Mouse (Mus musculus) lung, postnatal 0 days (tissue): ENCODE data around the gene March6. TPM values are rescaled to one million over a fixed set of nuclear protein-coding genes. Genes with fewer than 3 reads are reported as not detected.

Experiments
- ATAC-seq: fragments of 200-750 bp; cut with Nextera tagmentation; 2 replicates; pipeline ENCODE4 v1.8.0; 2017; ENCODE audit warnings: moderate library complexity
- DNase-seq: peaks from one replicate; pipeline ENCODE4 v3.0.0-alpha.2; 2016; ENCODE audit warnings: low spot score
- H3K27ac ChIP-seq: fragments of 300-500 bp; sonication (generic); 2 replicates; pipeline ENCODE4 v1.5.1; 2014; ENCODE audit warnings: antibody characterized with exemption, mild to moderate bottlenecking, low read length, mixed read lengths
- H3K27me3 ChIP-seq: fragments of 300-500 bp; sonication (generic); replicated peaks from 2 replicates; pipeline ENCODE4 v1.6.1; 2014; ENCODE audit warnings: low read length, mixed read lengths; ENCODE audit not compliant: insufficient read depth
- H3K36me3 ChIP-seq: fragments of 300-500 bp; sonication (generic); 2 replicates; pipeline ENCODE4 v1.6.1; 2014; ENCODE audit warnings: low read length, mixed read lengths; ENCODE audit not compliant: insufficient read depth
- H3K4me1 ChIP-seq: fragments of 300-500 bp; sonication (generic); 2 replicates; pipeline ENCODE4 v1.6.1; 2014; ENCODE audit warnings: antibody characterized with exemption, low read depth, low read length, mixed read lengths; ENCODE audit not compliant: insufficient read depth
- H3K4me2 ChIP-seq: fragments of 300-500 bp; sonication (generic); replicated peaks from 2 replicates; pipeline ENCODE4 v1.6.1; 2014; ENCODE audit warnings: low read depth, mild to moderate bottlenecking, low read length, moderate library complexity, mixed read lengths
- H3K4me3 ChIP-seq: fragments of 300-500 bp; sonication (generic); 2 replicates; pipeline ENCODE4 v1.5.1; 2014; ENCODE audit warnings: low read depth, low read length
- H3K9ac ChIP-seq: fragments of 300-500 bp; sonication (generic); replicated peaks from 2 replicates; pipeline ENCODE4 v1.6.1; 2014; ENCODE audit warnings: low read depth, mild to moderate bottlenecking
- H3K9me3 ChIP-seq: fragments of 300-500 bp; sonication (generic); 2 replicates; pipeline ENCODE4 v1.6.1; 2016; ENCODE audit warnings: low read length, mixed read lengths
- CTCF ChIP-seq: IDR thresholded peaks from 2 replicates; pipeline ENCODE4 v1.5.1; 2016; ENCODE audit warnings: antibody characterized with exemption, mild to moderate bottlenecking
- EP300 ChIP-seq: IDR thresholded peaks from 2 replicates; pipeline ENCODE4 v1.6.1; 2016; ENCODE audit warnings: antibody characterized with exemption, mild to moderate bottlenecking, control low read depth
- WGBS: fragments of 180-500 bp; shearing (Covaris S2); extraction: QIAGEN DNeasy Blood & Tissue Kit; methylation state at CpG from one replicate; pipeline ENCODE4 v1.1.7; 2014; 5-methylcytosine and 5-hydroxymethylcytosine counted together
- polyA plus RNA-seq: library from polyadenylated mRNA; unstranded; fragments of >200 nt; fragmentation: Nextera tagmentation; extraction: Ambion mirVana; gene quantifications from 2 replicates; pipeline ENCODE4 v1.2.1, GENCODE M21; 2015

Gene March6
- polyA plus RNA-seq, 1 experiment from 2014 or later, result 18.3 TPM

- Histone ChIP-seq H3K9ac (no peak overlapping the region), H3K4me3 (no peak overlapping the region), H3K9me3 (no peaks in the 10 kb centered on the region), H3K27ac (no peak overlapping the region), H3K27me3 (no peaks in the 10 kb centered on the region), H3K36me3 (no peaks in the 10 kb centered on the region), H3K4me1 (peaks cover 5% of the 10 kb centered on the region; the same call in 1 of the 2 replicates), H3K4me2 (no peak overlapping the region)
- DNase-seq, result no peak
- no peak for TF ChIP-seq CTCF
- TF ChIP-seq EP300, result no peak
- WGBS, result 55% methylated on average over 2 of the region's 2 CpGs
- no peak for ATAC-seq
Observed at GRCm38 (mm10) chr15:31518371-31518770, 12.5 kb downstream of the March6 start.

GRCm38 (mm10) chr15:31517186-31517585 is 13.7 kb downstream of the March6 start:
- ATAC-seq (no peak), DNase-seq (no peak)
- Histone ChIP-seq H3K27ac (no peak overlapping the region), H3K9me3 (no peaks in the 10 kb centered on the region), H3K4me3 (no peak overlapping the region), H3K4me2 (no peak overlapping the region), H3K27me3 (no peaks in the 10 kb centered on the region), H3K9ac (no peak overlapping the region), H3K36me3 (no peaks in the 10 kb centered on the region), H3K4me1 (peaks cover 4% of the 10 kb centered on the region; the same call in 1 of the 2 replicates)
- WGBS, result 88% methylated on average over 1 of the region's 1 CpGs
- TF ChIP-seq CTCF, result peak; percentile 41
- TF ChIP-seq EP300, result no peak

- Histone ChIP-seq H3K4me1 (peaks cover 4% of the 10 kb centered on the region; the same call in 1 of the 2 replicates), H3K4me2 (no peak overlapping the region), H3K36me3 (no peaks in the 10 kb centered on the region), H3K9me3 (no peaks in the 10 kb centered on the region), H3K27me3 (no peaks in the 10 kb centered on the region), H3K9ac (no peak overlapping the region), H3K27ac (no peak overlapping the region), H3K4me3 (no peak overlapping the region)
- WGBS, result 81% methylated on average over 1 of the region's 1 CpGs
- DNase-seq, result no peak
- ATAC-seq, result no peak
- TF ChIP-seq CTCF (no peak), EP300 (no peak)
Observed at GRCm38 (mm10) chr15:31511795-31512194, 19.1 kb downstream of the March6 start.

- H3K27me3 ChIP-seq, result no peaks in the 10 kb centered on the region
- H3K4me3 ChIP-seq, result no peak overlapping the region
- H3K4me1 ChIP-seq, result peaks cover 4% of the 10 kb centered on the region; the same call in 1 of the 2 replicates
- H3K9me3 ChIP-seq, result no peaks in the 10 kb centered on the region
- TF ChIP-seq EP300, result no peak
- no peak for TF ChIP-seq CTCF
- no peak overlapping the region for H3K27ac ChIP-seq
- DNase-seq (no peak), ATAC-seq (no peak)
- H3K4me2 ChIP-seq, result no peak overlapping the region
- H3K9ac ChIP-seq, result no peak overlapping the region
- H3K36me3 ChIP-seq, result no peaks in the 10 kb centered on the region
Observed at GRCm38 (mm10) chr15:31511406-31511771, 19.5 kb downstream of the March6 start.

GRCm38 (mm10) chr15:31510477-31511405 is 20.1 kb downstream of the March6 start:
- DNase-seq (no peak), ATAC-seq (no peak; the same call in 1 of the 2 replicates)
- WGBS, result 48% methylated on average over 7 of the region's 7 CpGs
- no peaks in the 10 kb centered on the region for H3K9me3 ChIP-seq
- H3K4me1 ChIP-seq, result peaks cover 4% of the 10 kb centered on the region; the same call in 1 of the 2 replicates
- H3K4me2 ChIP-seq, result no peak overlapping the region
- no peaks in the 10 kb centered on the region for H3K36me3 ChIP-seq
- no peak overlapping the region for H3K4me3 ChIP-seq
- H3K27me3 ChIP-seq, result no peaks in the 10 kb centered on the region
- no peak for TF ChIP-seq CTCF
- TF ChIP-seq EP300, result no peak
- H3K27ac ChIP-seq, result no peak overlapping the region
- no peak overlapping the region for H3K9ac ChIP-seq

GRCm38 (mm10) chr15:31505082-31505481 is 25.8 kb downstream of the March6 start:
- TF ChIP-seq CTCF (no peak), EP300 (no peak)
- Histone ChIP-seq H3K9ac (no peak overlapping the region), H3K4me2 (no peak overlapping the region), H3K36me3 (no peaks in the 10 kb centered on the region), H3K27ac (no peak overlapping the region), H3K9me3 (no peaks in the 10 kb centered on the region), H3K4me1 (no peaks in the 10 kb centered on the region), H3K4me3 (no peak overlapping the region), H3K27me3 (no peaks in the 10 kb centered on the region)
- no peak for ATAC-seq
- WGBS, result 76% methylated on average over 2 of the region's 2 CpGs
- DNase-seq, result no peak
